Mouse (Mus musculus) forebrain, embryonic 10.5 days (tissue): ENCODE measurements at regions not wholly inside any gene's neighbourhood (a gene's known extent, or its start where the extent isn't known, plus 50 kb on each side); places are given as distances from the start of the nearest gene placed in this dataset. TPM values are rescaled to one million over a fixed set of nuclear protein-coding genes. Genes with fewer than 3 reads are reported as not detected.

Source experiments
- DNase-seq: peaks from one replicate; pipeline ENCODE4 v3.0.0-alpha.2; 2017; ENCODE audit warnings: low spot score; ENCODE audit errors: extremely low spot score
- H3K27ac ChIP-seq: fragments of 300-500 bp; sonication (generic); 2 replicates; pipeline ENCODE4 v1.5.1; 2016; ENCODE audit warnings: mild to moderate bottlenecking
- H3K27me3 ChIP-seq: fragments of 300-500 bp; sonication (generic); 2 replicates; pipeline ENCODE4 v1.6.1; 2016; ENCODE audit warnings: mild to moderate bottlenecking; ENCODE audit not compliant: poor library complexity, severe bottlenecking
- H3K36me3 ChIP-seq: fragments of 300-500 bp; sonication (generic); replicated peaks from 2 replicates; pipeline ENCODE4 v1.6.1; 2016; ENCODE audit warnings: mild to moderate bottlenecking, moderate library complexity
- H3K4me1 ChIP-seq: fragments of 300-500 bp; sonication (generic); 2 replicates; pipeline ENCODE4 v1.6.1; 2016
- H3K4me3 ChIP-seq: fragments of 300-500 bp; sonication (generic); 2 replicates; pipeline ENCODE4 v1.5.1; 2016; ENCODE audit warnings: mild to moderate bottlenecking, moderate library complexity
- H3K9me3 ChIP-seq: fragments of 300-500 bp; sonication (generic); 2 replicates; pipeline ENCODE4 v1.6.1; 2016; ENCODE audit warnings: mild to moderate bottlenecking, moderate library complexity
- WGBS: fragments of 180-500 bp; shearing (Covaris S2); methylation state at CpG from one replicate; pipeline ENCODE4 v1.1.7; 2016; 5-methylcytosine and 5-hydroxymethylcytosine counted together
- microRNA-seq: library from miRNA; unstranded; fragments of <30 nt; microRNA quantifications from one replicate; pipeline ENCODE4, GENCODE M21; 2017

DNA sequence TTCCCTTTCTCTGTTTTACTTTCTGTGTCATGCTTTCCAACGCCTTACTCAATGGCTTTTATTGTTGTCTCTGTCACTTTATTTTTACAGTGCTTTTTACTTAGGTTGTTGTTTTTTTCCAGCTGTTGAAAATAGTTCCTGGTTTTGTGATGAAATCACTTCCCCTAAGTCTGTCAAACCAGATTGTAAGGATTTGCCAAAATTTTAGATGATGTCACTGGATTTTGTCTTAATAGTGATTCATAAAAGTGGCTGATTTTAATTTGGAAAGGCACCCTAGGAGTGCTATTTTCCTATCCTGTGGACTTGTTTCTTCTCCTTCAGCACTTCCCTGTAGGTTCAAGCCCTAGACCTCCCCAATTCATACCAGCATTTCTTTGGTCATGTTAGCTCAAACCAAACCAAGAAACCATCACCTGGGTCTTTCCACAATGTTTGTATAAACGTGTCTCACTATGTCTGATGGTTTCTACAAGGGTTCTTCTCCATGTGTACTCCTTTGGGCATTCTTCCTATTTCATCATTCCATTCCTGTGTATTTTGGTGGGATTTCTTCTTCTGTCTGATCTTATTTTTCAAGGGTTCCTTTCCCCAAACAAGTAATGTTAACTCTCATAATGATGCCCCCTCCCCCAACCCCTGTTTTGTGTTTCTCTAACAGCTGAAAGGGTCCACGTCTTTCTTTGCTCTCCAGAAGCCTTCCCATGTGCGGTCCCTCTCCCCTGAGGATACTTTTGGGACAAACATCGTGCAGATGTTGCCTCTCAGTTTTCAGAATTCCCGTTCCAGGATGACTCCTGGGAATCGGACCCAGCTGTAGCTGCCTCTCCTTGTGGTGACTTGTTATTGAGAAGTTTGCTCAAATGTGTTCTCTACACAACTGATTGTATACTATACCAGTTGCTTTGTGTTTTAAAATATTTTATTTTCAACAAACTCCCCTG, 89.5 kb upstream of the Dcn start:
- 71% methylated on average over 7 of the region's 7 CpGs for WGBS
- Histone ChIP-seq H3K36me3 (no peaks in the 10 kb centered on the region), H3K27me3 (no peaks in the 10 kb centered on the region), H3K27ac (no peak overlapping the region), H3K4me1 (no peaks in the 10 kb centered on the region), H3K9me3 (no peaks in the 10 kb centered on the region), H3K4me3 (no peak overlapping the region)
- DNase-seq, result no peak

- WGBS, result 78% methylated on average over 9 of the region's 9 CpGs
- Histone ChIP-seq H3K4me3 (no peak overlapping the region), H3K27me3 (no peaks in the 10 kb centered on the region), H3K9me3 (no peaks in the 10 kb centered on the region), H3K4me1 (no peaks in the 10 kb centered on the region), H3K36me3 (no peaks in the 10 kb centered on the region), H3K27ac (no peak overlapping the region)
- no peak for DNase-seq
Measured at GRCm38 (mm10) chr10:97397062-97397771, 82.2 kb upstream of the Dcn start.

- H3K9me3 ChIP-seq, result no peaks in the 10 kb centered on the region
- no peaks in the 10 kb centered on the region for H3K4me1 ChIP-seq
- no peak overlapping the region for H3K27ac ChIP-seq
- no peak overlapping the region for H3K4me3 ChIP-seq
- H3K36me3 ChIP-seq, result no peaks in the 10 kb centered on the region
- 92% methylated on average over 2 of the region's 2 CpGs for WGBS
- no peak for DNase-seq
- H3K27me3 ChIP-seq, result no peaks in the 10 kb centered on the region
Measured at GRCm38 (mm10) chr10:97397896-97398295, 81.5 kb upstream of the Dcn start.

DNA sequence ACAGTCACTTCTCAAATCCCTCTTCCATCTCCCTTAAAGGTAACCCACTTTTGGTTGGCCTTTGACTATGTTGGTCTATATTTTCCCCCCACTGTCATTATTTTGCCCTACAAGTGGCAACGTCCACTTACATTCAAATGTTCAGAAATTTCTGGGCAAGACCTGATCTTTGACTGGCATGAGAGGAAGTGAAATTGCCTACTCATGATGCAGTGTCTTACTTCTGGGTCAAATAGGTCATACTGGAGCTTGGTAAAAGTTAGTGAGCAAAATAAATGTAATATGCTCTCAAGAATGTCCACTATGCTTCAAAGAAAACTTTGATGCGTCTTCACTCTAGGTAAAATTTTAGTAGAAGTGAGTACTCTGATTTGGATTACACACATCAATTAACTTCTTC, 76.9 kb upstream of the Dcn start:
- no peaks in the 10 kb centered on the region for H3K36me3 ChIP-seq
- WGBS, result 90% methylated on average over 2 of the region's 2 CpGs
- no peaks in the 10 kb centered on the region for H3K4me1 ChIP-seq
- no peak overlapping the region for H3K27ac ChIP-seq
- H3K4me3 ChIP-seq, result no peak overlapping the region
- no peak for DNase-seq
- H3K27me3 ChIP-seq, result no peaks in the 10 kb centered on the region
- no peaks in the 10 kb centered on the region for H3K9me3 ChIP-seq

DNA sequence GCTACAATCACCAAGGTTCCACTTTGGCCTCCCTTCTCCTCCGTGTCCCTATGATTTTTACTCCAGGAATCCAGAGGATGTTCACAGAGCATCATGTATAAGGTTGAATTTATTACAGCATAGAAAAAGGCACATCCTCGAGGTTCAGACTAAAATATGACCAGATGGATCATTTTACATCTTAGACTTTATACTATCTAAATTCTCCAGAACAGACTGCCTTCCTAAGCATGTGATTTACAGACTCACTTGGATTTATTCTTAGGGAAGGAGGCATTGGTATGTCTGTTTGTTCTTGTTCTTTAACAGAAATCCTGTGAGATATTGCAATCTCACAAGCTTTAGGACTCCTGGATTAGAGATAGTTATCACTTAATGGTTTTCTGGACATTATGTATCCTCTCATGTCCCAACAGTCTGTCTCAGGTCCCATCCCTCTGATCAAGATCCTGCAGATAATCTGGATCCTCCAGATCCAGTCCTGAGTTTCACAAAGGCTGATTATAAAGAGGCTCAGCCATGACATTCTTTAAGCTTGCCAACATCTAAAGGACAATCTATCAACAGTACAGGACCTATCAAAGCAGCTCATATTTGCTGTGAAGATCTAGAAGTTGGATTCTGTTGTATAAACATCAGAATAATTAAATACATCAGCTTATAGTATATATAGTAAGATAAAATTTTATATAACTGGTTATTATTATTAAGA, 75.2 kb upstream of the Dcn start:
- 75% methylated on average over 2 of the region's 2 CpGs for WGBS
- H3K4me3 ChIP-seq, result no peak overlapping the region
- H3K4me1 ChIP-seq, result 0 out of 2 replicates have a peak, but pooled peaks cover 2% of the 10 kb centered on the region
- no peaks in the 10 kb centered on the region for H3K36me3 ChIP-seq
- H3K27me3 ChIP-seq, result no peaks in the 10 kb centered on the region
- no peak for DNase-seq
- no peak overlapping the region for H3K27ac ChIP-seq
- H3K9me3 ChIP-seq, result no peaks in the 10 kb centered on the region

DNA sequence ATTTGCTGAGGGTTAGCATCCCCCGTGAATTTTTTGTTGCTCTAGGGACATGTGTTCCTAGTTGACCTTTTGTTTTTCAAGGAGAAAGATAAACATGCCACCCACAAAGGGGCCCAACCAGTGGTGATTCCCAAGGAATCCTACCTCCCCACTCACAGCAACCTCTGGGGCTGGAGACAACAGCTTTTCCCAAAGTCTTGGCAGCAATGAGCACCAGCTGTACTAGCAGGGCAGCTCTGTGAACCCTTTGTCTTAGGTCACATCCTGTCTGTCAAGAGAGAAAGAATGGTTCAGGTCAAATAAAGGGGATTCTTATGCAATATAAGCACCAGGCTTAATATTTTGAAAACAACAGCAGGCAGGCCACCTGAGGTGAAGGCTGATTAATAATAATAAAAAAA, 70.2 kb upstream of the Dcn start:
- no peaks in the 10 kb centered on the region for H3K27me3 ChIP-seq
- H3K4me3 ChIP-seq, result no peak overlapping the region
- peak overlapping the region; percentile 15; the same call in 1 of the 2 replicates for H3K27ac ChIP-seq
- 0 out of 2 replicates have a peak, but pooled peaks cover 4% of the 10 kb centered on the region for H3K4me1 ChIP-seq
- DNase-seq, result peak; percentile 31
- H3K9me3 ChIP-seq, result no peaks in the 10 kb centered on the region
- 58% methylated on average over 1 of the region's 1 CpGs for WGBS
- H3K36me3 ChIP-seq, result no peaks in the 10 kb centered on the region

DNA sequence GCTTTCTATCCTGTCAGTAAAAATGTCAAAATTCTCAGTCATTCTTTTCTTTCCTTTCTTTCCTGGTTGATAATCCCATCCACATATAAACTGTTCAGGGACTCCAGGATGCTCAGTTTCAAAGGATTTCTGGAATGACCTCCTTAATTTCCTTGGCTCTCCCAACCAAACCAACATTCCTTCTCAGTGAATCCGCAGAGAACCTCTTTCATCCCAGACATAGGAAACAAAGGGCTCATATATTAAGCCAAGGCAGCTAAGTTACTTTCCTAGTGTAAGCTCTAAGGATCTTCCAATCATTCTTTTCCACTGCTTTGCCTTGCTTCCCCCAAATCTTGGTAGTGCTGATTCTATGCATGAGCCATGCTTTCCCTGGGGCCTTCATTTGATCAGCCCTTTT, 69.5 kb upstream of the Dcn start:
- Histone ChIP-seq H3K27ac (0 out of 2 replicates have a peak overlapping the region, but pooled peaks have one; percentile 15), H3K4me1 (0 out of 2 replicates have a peak, but pooled peaks cover 4% of the 10 kb centered on the region), H3K36me3 (no peaks in the 10 kb centered on the region), H3K4me3 (no peak overlapping the region), H3K27me3 (no peaks in the 10 kb centered on the region), H3K9me3 (no peaks in the 10 kb centered on the region)
- WGBS, result 54% methylated on average over 1 of the region's 1 CpGs
- no peak for DNase-seq

DNA sequence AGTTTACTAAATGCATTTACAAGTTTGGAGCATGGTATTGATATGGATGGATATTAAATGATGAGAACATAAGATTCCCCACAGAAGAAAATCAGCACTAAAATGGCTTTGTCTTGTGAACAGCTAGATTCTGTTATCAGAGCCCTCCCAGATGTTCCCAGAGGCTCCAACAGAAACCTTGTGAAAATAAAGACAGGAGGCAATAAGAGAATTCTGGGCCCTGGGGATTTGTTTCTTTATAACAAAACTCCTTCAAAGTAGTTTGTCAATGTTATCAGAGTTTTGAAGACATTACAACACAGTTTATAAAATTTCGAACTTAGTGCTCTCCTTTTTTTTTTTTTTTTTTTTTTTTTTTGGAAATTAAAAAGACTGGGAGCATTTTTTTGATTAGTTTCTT, 56.8 kb upstream of the Dcn start:
- 51% methylated on average over 1 of the region's 1 CpGs for WGBS

GRCm38 (mm10) chr10:97423039-97423700, 56.2 kb upstream of the Dcn start:
- no peak overlapping the region for H3K4me3 ChIP-seq
- no peak for DNase-seq
- H3K36me3 ChIP-seq, result no peaks in the 10 kb centered on the region
- H3K9me3 ChIP-seq, result no peaks in the 10 kb centered on the region
- no peaks in the 10 kb centered on the region for H3K27me3 ChIP-seq
- peaks cover 11% of the 10 kb centered on the region for H3K4me1 ChIP-seq
- WGBS, result 41% methylated on average over 4 of the region's 4 CpGs
- H3K27ac ChIP-seq, result no peak overlapping the region

More for the DNA sequence above, 56.8 kb upstream of the Dcn start:
- no peaks in the 10 kb centered on the region for H3K27me3 ChIP-seq
- no peak for DNase-seq
- peaks cover 11% of the 10 kb centered on the region for H3K4me1 ChIP-seq
- H3K27ac ChIP-seq, result no peak overlapping the region
- no peak overlapping the region for H3K4me3 ChIP-seq
- no peaks in the 10 kb centered on the region for H3K9me3 ChIP-seq
- no peaks in the 10 kb centered on the region for H3K36me3 ChIP-seq

Small RNA genes lying in the stretch of these regions (microRNA-seq; reads per million reads assigned to microRNA genes)
- gene Gm24587 (not detected), gene Mir3966 (not detected)
